Mouse (Mus musculus) megakaryocyte, embryonic 14.5 days (primary cell): ENCODE data around the gene Syt16.

ENCODE experiments used
- FLI1 ChIP-seq: IDR thresholded peaks from 2 replicates; pipeline ENCODE4 v1.6.1; 2012; ENCODE audit warnings: low read length, inconsistent platforms, mixed read lengths
- GATA1 ChIP-seq: IDR thresholded peaks from 3 replicates; pipeline ENCODE4 v1.6.1; 2012; ENCODE audit warnings: mixed read lengths, low read length, inconsistent platforms, borderline replicate concordance

GRCm38 (mm10) chr12:74116825-74117224, 119.4 kb downstream of the Syt16 start:
- TF ChIP-seq GATA1 (no peak), FLI1 (no peak)
